Mouse (Mus musculus): ENCODE measurements around the gene Pcbp3.

DNA sequence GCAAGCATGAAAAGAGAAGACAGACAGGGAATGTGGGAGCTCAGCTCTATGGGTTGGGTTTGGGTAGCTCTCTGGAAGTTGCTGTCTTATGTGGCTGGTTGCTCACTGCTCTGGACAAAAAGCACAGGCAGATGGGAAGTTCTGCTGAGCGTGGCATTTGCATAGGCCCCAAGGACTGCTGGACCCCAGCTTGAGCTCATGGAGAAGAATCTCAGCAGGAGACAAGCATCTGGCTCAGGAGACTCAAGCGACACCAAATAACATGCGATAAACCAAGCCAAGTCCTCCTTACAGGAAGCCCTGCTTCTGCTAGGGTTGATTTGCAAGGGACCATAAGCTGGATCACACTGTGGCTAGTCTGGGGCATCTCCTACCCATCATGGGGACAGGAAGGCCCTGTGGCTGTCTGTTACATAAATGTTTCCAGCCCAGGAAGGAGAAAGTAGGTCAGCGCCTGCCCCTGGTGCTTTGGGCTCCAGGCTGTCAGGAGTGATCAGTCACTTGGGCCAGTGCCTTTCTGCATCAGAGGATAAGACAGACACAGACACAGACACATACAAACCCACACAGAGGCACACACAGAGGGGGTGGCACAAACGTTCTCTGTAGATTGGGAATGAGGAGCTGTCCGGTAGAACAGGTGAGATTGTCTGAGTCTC is 159.7 kb downstream of the Pcbp3 start:
- TF ChIP-seq POLR2A (IDR thresholded peaks at IDR 0.05; ENCODE audit: borderline replicate concordance, extremely low read depth, low read depth, low read length): no peak
- TF ChIP-seq CTCF (IDR thresholded peaks at IDR 0.05; ENCODE audit: insufficient read depth, low read length): no peak

Data from lung, adult 2 months (tissue).